In the genomic region with DNA sequence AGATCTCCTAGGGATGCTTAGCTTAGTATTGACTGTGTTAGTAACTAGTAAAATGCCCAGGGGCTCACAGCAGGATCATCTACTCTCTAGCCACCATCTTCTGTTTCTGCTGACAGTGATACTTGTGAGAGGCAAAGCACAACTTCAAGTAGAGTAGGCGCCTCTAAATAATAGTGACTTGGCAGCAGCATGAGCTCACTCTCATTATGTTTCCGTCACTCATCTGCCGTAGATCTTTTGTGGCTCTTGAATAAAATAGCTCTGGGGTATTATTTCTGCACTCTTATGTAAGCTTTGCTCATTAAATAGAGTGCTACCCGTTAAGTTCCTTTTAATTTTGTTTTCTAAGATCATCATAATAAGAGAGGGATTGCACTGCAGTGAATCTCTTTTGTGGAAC, we compare ENCODE assay signal across 15 mouse cellular contexts.
"Had no signal": no experiment of that assay in that cellular context is flagged by ENCODE, and none has a peak within 500 bp of the region (broad histone marks: within the 10 kb centered on the region; RNA-seq: fewer than 3 reads in every experiment).

No protein-coding gene starts in this region.

- H3K36me3 ChIP-seq: limb, embryonic 10.5 days; liver, embryonic 15.5 days; neural tube, embryonic 12.5 days had no signal

- H3K4me2 ChIP-seq: liver, embryonic 11.5 days; liver, embryonic 15.5 days; neural tube, embryonic 12.5 days had no signal

- H3K27me3 ChIP-seq: liver, embryonic 15.5 days; neural tube, embryonic 12.5 days had no signal

- DNase-seq: kidney, adult 18-20 months; kidney, postnatal 10 days; kidney, postnatal 4 days; lung, adult 2 months; lung, postnatal 36 days; right cerebral cortex, postnatal 4 days; spleen, adult 18-20 months; thymus, adult 18-20 months; thymus, postnatal 25 days had no signal

- H3K27ac ChIP-seq: left cerebral cortex, adult 2 months; limb, embryonic 10.5 days; liver, embryonic 15.5 days; neural tube, embryonic 12.5 days had no signal

- H3K9me3 ChIP-seq: limb, embryonic 10.5 days; liver, embryonic 15.5 days; neural tube, embryonic 12.5 days had no signal

- H3K9ac ChIP-seq: liver, embryonic 15.5 days; neural tube, embryonic 12.5 days had no signal

- H3K4me3 ChIP-seq: left cerebral cortex, adult 2 months; limb, embryonic 10.5 days; liver, embryonic 15.5 days; neural tube, embryonic 12.5 days had no signal

- H3K4me1 ChIP-seq: limb, embryonic 10.5 days; liver, embryonic 15.5 days; neural tube, embryonic 12.5 days had no signal

- ATAC-seq: lung, postnatal 0 days had no signal
